Mouse (Mus musculus): ENCODE data around the gene Msmb. TPM values are rescaled to one million over a fixed set of nuclear protein-coding genes. Genes with fewer than 3 reads are reported as not detected.
"Not testable (repeated sequence)": the region's sequence is repeated elsewhere in the genome, so short reads cannot be mapped to it uniquely, and the experiment has no call there.

Msmb gene
- polyA plus RNA-seq, 1 experiment from 2014 or later = not detected

DNA sequence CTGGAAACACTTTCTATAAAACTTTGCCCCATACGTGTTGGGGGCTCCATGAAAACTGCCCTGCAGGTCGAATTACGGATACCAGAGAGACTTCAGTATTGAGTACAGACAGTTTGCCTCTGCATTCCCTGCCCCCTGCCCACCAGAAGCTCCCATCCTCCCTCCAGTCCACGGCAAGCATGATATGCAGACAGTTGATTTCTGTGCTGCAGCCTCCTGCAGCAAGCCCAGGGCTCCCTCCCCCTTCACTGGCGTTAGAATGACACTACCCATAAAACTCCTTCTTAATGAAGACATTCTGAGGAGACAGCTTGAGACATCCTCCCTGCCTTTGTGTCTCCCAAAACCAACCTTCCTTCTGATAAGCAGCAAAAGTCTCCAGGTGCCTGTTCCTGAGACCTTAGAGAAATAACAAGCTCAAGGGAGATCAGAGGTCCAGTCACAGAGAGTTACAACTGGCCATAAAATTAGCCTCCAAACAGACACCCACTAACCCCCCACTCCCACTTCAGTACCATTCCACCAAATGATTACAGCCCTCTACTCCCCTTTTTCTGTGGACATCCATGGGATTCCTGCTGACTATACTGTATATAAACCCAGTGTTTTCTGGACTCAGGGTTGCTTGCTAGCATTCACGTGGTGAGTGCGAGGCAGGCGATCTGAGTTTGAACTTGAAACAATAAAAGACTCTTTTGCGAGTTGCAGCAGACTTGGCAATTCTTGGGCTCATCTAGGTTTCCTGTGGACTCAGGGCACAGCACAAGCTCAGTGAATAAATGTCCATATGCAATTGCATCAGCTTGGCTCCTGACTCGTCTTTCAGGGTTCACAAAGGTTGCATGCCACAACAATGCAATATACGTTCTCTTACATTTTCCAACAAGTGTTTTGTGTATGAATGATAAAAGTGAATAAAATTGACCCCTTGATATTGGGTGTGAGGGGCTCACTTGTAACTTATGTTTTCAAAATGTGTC is 20.6 kb upstream of the Msmb start:
- Histone ChIP-seq H3K27ac (peak overlapping the region; percentile 49), H3K36me3 (no peaks in the 10 kb centered on the region), H3K9ac (no peak overlapping the region), H3K4me2 (no peak overlapping the region), H3K4me1 (replicated peaks) (no peaks in the 10 kb centered on the region), H3K9me3 (replicated peaks) (no peaks in the 10 kb centered on the region), H3K4me3 (no peak overlapping the region), H3K27me3 (no peaks in the 10 kb centered on the region)
- WGBS = 66% methylated on average over 11 of the region's 11 CpGs
- ATAC-seq (replicated peaks; ENCODE audit: insufficient number of reproducible peaks, insufficient read depth, low FRiP score, low read depth) = no peak

DNA sequence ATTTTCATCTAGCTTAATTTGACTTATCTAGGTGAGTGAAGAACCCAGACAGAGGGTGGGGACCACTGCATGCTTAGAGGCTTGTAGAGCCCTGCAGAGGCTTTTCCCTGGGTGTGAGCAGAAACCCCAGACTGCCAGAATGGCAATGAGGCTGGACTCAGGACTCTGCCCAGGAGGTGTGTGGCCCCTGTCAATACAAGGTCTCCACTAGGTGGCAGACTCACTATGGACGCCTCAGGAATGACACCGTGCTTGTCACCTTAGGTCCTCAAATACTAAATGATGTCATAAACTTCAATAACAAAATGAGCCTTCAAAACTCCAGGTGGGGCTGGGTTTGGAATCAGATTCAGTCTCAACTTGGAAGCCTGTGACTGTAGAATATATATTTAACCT is 19.9 kb upstream of the Msmb start:
- Histone ChIP-seq H3K27ac (no peak overlapping the region), H3K9me3 (replicated peaks) (no peaks in the 10 kb centered on the region), H3K9ac (no peak overlapping the region), H3K4me2 (no peak overlapping the region), H3K4me1 (replicated peaks) (no peaks in the 10 kb centered on the region), H3K4me3 (no peak overlapping the region), H3K27me3 (no peaks in the 10 kb centered on the region), H3K36me3 (no peaks in the 10 kb centered on the region)
- ATAC-seq (replicated peaks; ENCODE audit: insufficient number of reproducible peaks, insufficient read depth, low FRiP score, low read depth) = 0 out of 2 replicates have a peak, but pooled peaks have one; percentile 39
- 51% methylated on average over 2 of the region's 2 CpGs for WGBS

DNA sequence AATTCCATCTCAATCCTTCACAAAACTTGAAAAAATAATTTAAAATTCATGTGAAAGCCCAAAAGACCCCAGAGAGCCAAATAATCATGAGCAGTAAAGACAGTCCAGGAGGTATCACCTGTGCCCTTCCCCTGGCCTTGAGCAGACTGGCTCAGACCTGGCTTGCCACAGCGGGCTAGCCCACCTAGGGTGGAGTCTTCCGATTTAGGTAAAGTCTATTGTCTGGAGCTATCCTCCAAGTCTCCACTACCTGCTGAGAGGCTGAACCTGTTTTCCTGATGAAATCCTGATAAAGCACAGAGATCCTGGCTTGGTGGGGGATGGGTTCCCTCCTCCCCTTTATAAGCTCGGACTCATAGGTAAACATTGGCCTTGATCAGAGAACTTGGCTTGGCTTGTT is 17.6 kb upstream of the Msmb start:
- no peak overlapping the region for H3K4me3 ChIP-seq
- no peaks in the 10 kb centered on the region for H3K36me3 ChIP-seq
- 79% methylated on average over 3 of the region's 3 CpGs for WGBS
- H3K9ac ChIP-seq = no peak overlapping the region
- no peak overlapping the region for H3K4me2 ChIP-seq
- ATAC-seq (replicated peaks; ENCODE audit: insufficient number of reproducible peaks, insufficient read depth, low FRiP score, low read depth) = no peak
- no peak overlapping the region for H3K27ac ChIP-seq
- no peaks in the 10 kb centered on the region for H3K4me1 ChIP-seq (replicated peaks)
- no peaks in the 10 kb centered on the region for H3K27me3 ChIP-seq
- H3K9me3 ChIP-seq (replicated peaks) = no peaks in the 10 kb centered on the region

DNA sequence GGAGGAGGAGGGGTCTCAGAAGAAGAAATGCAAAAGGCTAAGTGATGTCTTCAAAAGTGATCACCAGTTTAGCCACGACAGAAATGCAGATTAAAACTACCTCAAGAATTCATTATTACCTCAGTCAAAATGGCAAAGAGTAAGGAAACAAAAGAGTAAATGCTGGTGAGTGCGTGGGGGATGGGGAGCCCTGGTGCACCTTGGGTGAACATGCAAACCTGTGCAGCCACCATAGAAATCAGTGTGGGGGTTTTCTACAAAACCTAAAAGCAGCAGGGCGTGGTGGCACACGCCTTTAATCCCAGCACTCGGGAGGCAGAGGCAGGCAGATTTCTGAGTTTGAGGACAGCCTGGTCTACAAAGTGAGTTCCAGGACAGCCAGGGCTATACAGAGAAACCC is 16.6 kb upstream of the Msmb start:
- 85% methylated on average over 5 of the region's 5 CpGs for WGBS
- not testable (repeated sequence) for H3K9ac ChIP-seq; ATAC-seq (replicated peaks; ENCODE audit: insufficient number of reproducible peaks, insufficient read depth, low FRiP score, low read depth); H3K9me3 ChIP-seq (replicated peaks); H3K27me3 ChIP-seq; H3K4me1 ChIP-seq (replicated peaks); H3K4me3 ChIP-seq; H3K36me3 ChIP-seq; H3K27ac ChIP-seq; H3K4me2 ChIP-seq

DNA sequence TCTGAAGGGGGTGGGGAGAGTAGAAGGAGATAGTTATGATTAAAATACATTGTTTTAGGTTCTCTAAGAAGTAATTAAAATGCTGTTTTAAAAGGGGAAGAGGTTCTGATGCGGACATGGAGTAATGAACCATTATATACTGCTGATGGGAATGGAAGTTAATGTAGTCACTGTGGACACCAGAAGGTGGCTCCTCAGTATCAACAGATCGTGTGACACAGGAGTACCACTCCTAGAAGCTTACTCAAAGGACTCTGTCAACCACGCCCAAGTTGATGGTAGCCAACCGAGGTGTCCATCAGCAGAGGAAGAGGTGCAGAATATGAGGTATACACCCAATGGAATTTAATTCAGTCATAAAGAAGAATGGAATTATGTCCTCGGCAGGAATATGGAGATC is 13.4 kb upstream of the Msmb start:
- Histone ChIP-seq H3K4me2 (no peak overlapping the region), H3K27me3 (no peaks in the 10 kb centered on the region), H3K4me3 (no peak overlapping the region), H3K9ac (no peak overlapping the region), H3K4me1 (replicated peaks) (no peaks in the 10 kb centered on the region), H3K27ac (no peak overlapping the region), H3K9me3 (replicated peaks) (no peaks in the 10 kb centered on the region), H3K36me3 (no peaks in the 10 kb centered on the region)
- no peak for ATAC-seq (replicated peaks; ENCODE audit: insufficient number of reproducible peaks, insufficient read depth, low FRiP score, low read depth)
- WGBS = 73% methylated on average over 5 of the region's 5 CpGs

DNA sequence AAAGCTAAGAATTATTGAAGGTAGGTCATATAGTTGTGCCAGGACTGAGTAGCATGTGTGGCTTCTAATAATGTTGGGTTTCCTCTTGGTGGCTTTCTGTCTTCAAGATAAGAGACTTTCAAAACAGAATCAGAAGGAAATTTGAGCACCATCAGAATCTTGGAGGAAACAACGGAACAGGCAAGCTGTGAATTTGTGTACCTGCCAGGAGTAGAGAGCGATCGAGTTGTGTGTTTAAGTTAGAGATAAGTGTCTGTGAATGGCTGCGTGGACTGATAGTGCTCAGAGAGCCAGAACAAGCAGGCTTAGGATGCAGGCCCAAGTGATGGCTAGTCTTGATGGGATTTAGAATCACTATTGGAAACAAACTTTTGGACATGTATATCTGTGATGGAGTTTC is 10.0 kb upstream of the Msmb start:
- no peak for ATAC-seq (replicated peaks; ENCODE audit: insufficient number of reproducible peaks, insufficient read depth, low FRiP score, low read depth)
- WGBS = 28% methylated on average over 4 of the region's 4 CpGs
- peaks cover 19% of the 10 kb centered on the region for H3K4me1 ChIP-seq (replicated peaks)
- no peak overlapping the region for H3K9ac ChIP-seq
- no peak overlapping the region for H3K4me2 ChIP-seq
- no peaks in the 10 kb centered on the region for H3K36me3 ChIP-seq
- H3K9me3 ChIP-seq (replicated peaks) = no peaks in the 10 kb centered on the region
- no peaks in the 10 kb centered on the region for H3K27me3 ChIP-seq
- H3K4me3 ChIP-seq = no peak overlapping the region
- H3K27ac ChIP-seq = no peak overlapping the region

DNA sequence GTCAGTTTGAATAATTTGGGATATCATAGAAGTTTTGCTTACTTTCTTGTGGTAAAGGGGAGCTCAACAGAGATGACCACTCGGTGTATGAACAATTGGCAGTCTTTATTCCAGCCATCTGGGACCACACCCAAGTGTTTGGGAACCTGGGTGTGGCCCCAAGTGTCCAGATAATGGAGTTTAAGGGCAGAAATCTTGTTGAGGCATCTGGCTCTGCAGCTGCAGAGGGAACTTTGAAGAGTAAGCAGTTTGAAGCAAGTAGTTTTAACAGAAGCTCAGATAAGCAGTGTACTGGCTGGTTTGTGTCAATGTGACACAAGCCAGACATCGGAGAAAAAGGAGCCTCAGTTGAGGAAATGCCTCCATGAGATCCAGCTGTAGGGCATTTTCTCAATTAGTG is 7.5 kb upstream of the Msmb start:
- peak overlapping the region; percentile 29 for H3K4me2 ChIP-seq
- no peak for ATAC-seq (replicated peaks; ENCODE audit: insufficient number of reproducible peaks, insufficient read depth, low FRiP score, low read depth)
- WGBS = 17% methylated on average over 2 of the region's 2 CpGs
- no peak overlapping the region for H3K4me3 ChIP-seq
- no peaks in the 10 kb centered on the region for H3K9me3 ChIP-seq (replicated peaks)
- no peaks in the 10 kb centered on the region for H3K36me3 ChIP-seq
- H3K27me3 ChIP-seq = no peaks in the 10 kb centered on the region
- H3K27ac ChIP-seq = peak overlapping the region; percentile 53; the same call in 1 of the 2 replicates
- peaks cover 19% of the 10 kb centered on the region for H3K4me1 ChIP-seq (replicated peaks)
- no peak overlapping the region for H3K9ac ChIP-seq

DNA sequence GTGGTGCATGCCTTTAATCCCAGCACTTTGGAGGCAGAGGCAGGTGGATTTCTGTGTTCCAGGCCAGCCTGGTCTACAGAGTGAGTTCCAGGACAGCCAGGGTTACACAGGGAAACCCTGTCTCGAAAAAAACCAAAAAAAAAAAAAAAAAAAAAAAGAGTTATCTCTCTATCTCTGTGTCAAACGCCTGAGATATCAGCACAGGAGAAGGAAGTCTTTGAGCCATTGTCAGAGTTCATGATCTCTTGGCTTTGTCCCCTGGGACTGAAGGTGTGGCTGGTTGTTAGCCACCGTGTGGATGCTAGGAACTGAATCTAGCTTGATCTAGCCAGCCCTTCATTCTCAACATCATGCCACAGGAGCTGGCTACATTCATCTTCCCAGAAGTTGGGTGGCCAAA is 5.4 kb upstream of the Msmb start:
- ATAC-seq (replicated peaks; ENCODE audit: insufficient number of reproducible peaks, insufficient read depth, low FRiP score, low read depth); H3K4me3 ChIP-seq; H3K9ac ChIP-seq; H3K36me3 ChIP-seq; H3K9me3 ChIP-seq (replicated peaks); H3K27me3 ChIP-seq; H3K4me2 ChIP-seq; H3K27ac ChIP-seq: not testable (repeated sequence)
- 36% methylated on average over 3 of the region's 3 CpGs for WGBS
- peaks cover 19% of the 10 kb centered on the region for H3K4me1 ChIP-seq (replicated peaks)

DNA sequence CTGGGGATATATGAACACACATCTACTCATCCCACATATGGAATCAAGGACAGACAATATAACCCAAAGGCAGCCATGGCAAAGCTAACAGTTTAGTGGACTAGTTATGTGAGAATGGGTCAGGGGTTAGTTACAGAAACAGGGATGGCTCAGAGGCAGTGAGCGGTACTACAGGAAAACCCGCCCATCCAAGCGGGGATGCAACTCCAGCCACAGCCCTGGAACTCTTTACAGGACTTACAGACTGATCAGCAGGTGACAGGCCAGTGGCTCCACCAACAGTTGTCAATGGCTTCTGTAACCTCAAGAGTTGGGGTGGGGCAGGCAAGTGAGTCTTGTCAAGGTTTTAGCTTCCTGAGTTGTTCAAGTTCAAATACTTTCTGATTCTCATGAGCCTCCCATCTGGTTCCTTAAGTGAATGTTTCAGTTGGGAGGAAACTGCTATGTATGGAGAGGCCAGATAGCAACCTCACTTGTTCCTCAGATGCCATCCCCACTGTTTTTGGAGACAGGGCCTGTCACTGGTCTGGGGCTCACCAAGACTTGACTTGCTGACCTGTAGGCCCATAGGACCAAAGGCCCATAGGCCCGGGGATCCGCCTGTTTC is 1.4 kb upstream of the Msmb start:
- Histone ChIP-seq H3K4me2 (no peak overlapping the region), H3K27me3 (no peaks in the 10 kb centered on the region), H3K4me1 (replicated peaks) (peaks cover 6% of the 10 kb centered on the region), H3K36me3 (no peaks in the 10 kb centered on the region), H3K4me3 (no peak overlapping the region), H3K9me3 (replicated peaks) (no peaks in the 10 kb centered on the region), H3K9ac (no peak overlapping the region), H3K27ac (no peak overlapping the region)
- no peak for ATAC-seq (replicated peaks; ENCODE audit: insufficient number of reproducible peaks, insufficient read depth, low FRiP score, low read depth)
- 71% methylated on average over 5 of the region's 5 CpGs for WGBS

DNA sequence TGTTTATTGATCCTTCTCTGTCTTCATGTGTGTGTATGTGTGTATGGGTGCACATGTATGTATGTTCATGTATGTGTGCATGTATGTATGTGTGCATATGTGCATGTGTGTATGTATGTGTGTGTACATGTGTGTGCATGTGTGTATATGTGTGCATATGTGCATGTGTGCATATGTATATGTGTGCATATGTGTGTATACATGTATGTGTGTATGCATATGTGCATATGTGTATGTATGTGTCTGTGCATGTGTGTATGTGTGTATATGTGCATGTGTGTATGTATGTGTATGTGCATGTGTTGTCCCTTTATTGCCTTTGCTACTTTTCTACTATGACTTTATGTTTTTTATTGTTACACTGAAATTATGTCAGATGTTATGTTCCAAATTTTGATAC is 2.9 kb downstream of the Msmb start:
- no peak for ATAC-seq (replicated peaks; ENCODE audit: insufficient number of reproducible peaks, insufficient read depth, low FRiP score, low read depth)
- H3K4me1 ChIP-seq (replicated peaks) = peaks cover 3% of the 10 kb centered on the region; the same call in 1 of the 2 replicates

DNA sequence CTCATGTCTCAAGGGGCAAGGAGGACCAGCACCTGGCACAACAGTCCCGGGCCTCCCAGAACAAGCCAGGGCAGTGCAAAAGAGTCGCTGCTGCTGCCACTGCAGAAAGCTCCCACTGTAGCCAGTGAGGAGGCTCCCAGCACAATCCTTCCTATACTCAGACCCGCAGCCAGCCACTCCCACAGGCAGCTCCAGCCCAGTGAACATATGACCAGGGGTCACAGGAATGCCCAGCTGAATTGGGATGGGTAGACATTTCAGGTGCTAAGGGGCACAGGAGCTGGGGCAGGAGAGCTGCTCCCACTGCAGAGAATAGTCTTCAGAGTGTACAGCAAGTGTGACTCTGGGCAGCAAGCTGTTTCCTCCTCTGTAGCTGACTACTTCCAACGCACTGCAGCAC is 3.6 kb downstream of the Msmb start:
- Histone ChIP-seq H3K36me3 (no peaks in the 10 kb centered on the region), H3K9me3 (replicated peaks) (no peaks in the 10 kb centered on the region), H3K9ac (no peak overlapping the region), H3K27me3 (no peaks in the 10 kb centered on the region), H3K4me1 (replicated peaks) (peaks cover 3% of the 10 kb centered on the region; the same call in 1 of the 2 replicates), H3K4me3 (no peak overlapping the region), H3K4me2 (peak overlapping the region; percentile 18; the same call in 1 of the 2 replicates), H3K27ac (0 out of 2 replicates have a peak overlapping the region, but pooled peaks have one; percentile 31)
- 47% methylated on average over 4 of the region's 4 CpGs for WGBS
- ATAC-seq (replicated peaks; ENCODE audit: insufficient number of reproducible peaks, insufficient read depth, low FRiP score, low read depth) = no peak

More for the DNA sequence above, 2.9 kb downstream of the Msmb start:
- no peak overlapping the region for H3K4me2 ChIP-seq
- H3K9me3 ChIP-seq (replicated peaks) = no peaks in the 10 kb centered on the region
- H3K36me3 ChIP-seq = no peaks in the 10 kb centered on the region
- H3K4me3 ChIP-seq = no peak overlapping the region
- H3K27ac ChIP-seq = no peak overlapping the region
- H3K9ac ChIP-seq = no peak overlapping the region
- H3K27me3 ChIP-seq = no peaks in the 10 kb centered on the region

All from heart, embryonic 15.5 days (tissue).